Mouse (Mus musculus) heart, adult 2 months (tissue): Measurements from ENCODE around the gene Mfsd9.

Experiments used
- CTCF ChIP-seq: fragments of 200-600 bp; IDR thresholded peaks from 2 replicates; pipeline ENCODE4 v1.8.1; 2022; ENCODE audit warnings: antibody characterized with exemption, mild to moderate bottlenecking, moderate library complexity
- EP300 ChIP-seq: fragments of 200-500 bp; IDR thresholded peaks from 2 replicates; pipeline ENCODE4 v1.6.1; 2011; ENCODE audit warnings: low read depth, low read length, control low read depth; ENCODE audit not compliant: insufficient read depth
- POLR2A ChIP-seq: fragments of 200-500 bp; IDR thresholded peaks from 2 replicates; pipeline ENCODE4 v1.6.1; 2011; ENCODE audit warnings: mild to moderate bottlenecking, low read depth, low read length, control low read depth; ENCODE audit not compliant: insufficient read depth

DNA sequence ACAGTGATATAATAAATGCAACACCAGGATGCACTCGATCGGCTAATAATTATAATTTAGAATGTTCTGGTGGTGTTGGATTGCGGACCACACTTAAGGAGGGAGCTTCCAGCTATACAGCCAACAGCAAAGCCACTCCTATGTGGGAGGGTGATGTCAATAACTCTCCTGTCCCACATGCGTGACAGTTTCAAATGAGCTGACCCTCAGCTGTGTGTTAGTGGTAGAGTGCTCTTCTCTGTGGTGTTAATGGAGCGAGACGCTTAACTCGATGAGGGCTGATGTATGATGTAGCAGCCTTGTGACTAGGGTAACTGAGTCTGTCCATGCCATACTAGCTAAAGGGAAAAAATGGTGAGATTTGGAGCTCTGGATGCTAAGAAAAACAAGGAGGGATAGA, 7.0 kb downstream of the Mfsd9 start:
- no peak for TF ChIP-seq CTCF
- no peak for TF ChIP-seq POLR2A
- TF ChIP-seq EP300: no peak
